Mouse (Mus musculus) bone marrow macrophage, adult 2 months (primary cell): ENCODE measurements around the gene Chrnb1. TPM values are rescaled to one million over a fixed set of nuclear protein-coding genes. Genes with fewer than 3 reads are reported as not detected.

Experiments
- H3K27ac ChIP-seq: 2 replicates; pipeline ENCODE4 v1.5.1; 2012; ENCODE audit warnings: low read depth, low read length; ENCODE audit not compliant: insufficient read depth
- H3K4me1 ChIP-seq: 2 replicates; pipeline ENCODE4 v1.6.1; 2012; ENCODE audit warnings: low read length; ENCODE audit not compliant: control insufficient read depth, insufficient read depth
- H3K4me3 ChIP-seq: 2 replicates; pipeline ENCODE4 v1.5.1; 2012; ENCODE audit warnings: mild to moderate bottlenecking, low read length, moderate library complexity; ENCODE audit not compliant: insufficient read depth
- CTCF ChIP-seq: IDR thresholded peaks from 2 replicates; pipeline ENCODE4 v1.5.1; 2012; ENCODE audit warnings: low read depth, mild to moderate bottlenecking, low read length, moderate library complexity
- POLR2A ChIP-seq: IDR thresholded peaks from 2 replicates; pipeline ENCODE4 v1.6.1; 2012; ENCODE audit warnings: mild to moderate bottlenecking, low read depth, low read length, borderline replicate concordance
- polyA plus RNA-seq: library from polyadenylated mRNA; stranded (reverse); fragments of >200 nt; gene quantifications from 2 replicates; pipeline ENCODE4 v1.2.4, GENCODE M21; 2012; ENCODE audit not compliant: missing spikeins, insufficient read depth, insufficient read length

Chrnb1 gene
- 1.0 and 1.8 TPM in 2 replicates for polyA plus RNA-seq

GRCm38 (mm10) chr11:69795168-69795982, at the start of gene Chrnb1:
TSS of gene Chrnb1 (minus strand) at chr11:69795943.
- peak within 1 kb of the TSS; percentile 28; the same call in 1 of the 2 replicates for H3K27ac ChIP-seq

GRCm38 (mm10) chr11:69838714-69839104, 43.0 kb upstream of the Chrnb1 start:
- H3K4me1 ChIP-seq: peaks cover 14% of the 10 kb centered on the region
- H3K27ac ChIP-seq: peak overlapping the region; percentile 62
- no peak for TF ChIP-seq CTCF
- no peak for TF ChIP-seq POLR2A
- peak overlapping the region; percentile 74 for H3K4me3 ChIP-seq

More at GRCm38 (mm10) chr11:69795168-69795982, at the start of gene Chrnb1:
- TF ChIP-seq CTCF (no peak), POLR2A (no peak)
- peak within 1 kb of the TSS; percentile 62 for H3K4me3 ChIP-seq
- peaks cover 37% of the 10 kb centered on the region for H3K4me1 ChIP-seq

GRCm38 (mm10) chr11:69837952-69838713, 42.4 kb upstream of the Chrnb1 start, which contains the start of gene Tmem256:
TSS of gene Tmem256 (plus strand) at chr11:69838514.
- H3K27ac ChIP-seq: peak within 1 kb of the TSS; percentile 62
- H3K4me3 ChIP-seq: peak within 1 kb of the TSS; percentile 74
- H3K4me1 ChIP-seq: peaks cover 10% of the 10 kb centered on the region
- TF ChIP-seq POLR2A (no peak), CTCF (no peak)

- H3K4me1 ChIP-seq: peaks cover 6% of the 10 kb centered on the region
- no peak for TF ChIP-seq POLR2A
- TF ChIP-seq CTCF: no peak
- peak within 1 kb of the TSS; percentile 62 for H3K27ac ChIP-seq
- H3K4me3 ChIP-seq: peak within 1 kb of the TSS; percentile 74
These were observed 41.8 kb upstream of the Chrnb1 start, which contains the start of gene Nlgn2 for GRCm38 (mm10) chr11:69837604-69837951. TSS of gene Nlgn2 (minus strand) at chr11:69837784.

GRCm38 (mm10) chr11:69836703-69837576, 41.2 kb upstream of the Chrnb1 start:
- TF ChIP-seq CTCF (no peak), POLR2A (no peak)
- Histone ChIP-seq H3K27ac (no peak overlapping the region), H3K4me3 (peak overlapping the region; percentile 60), H3K4me1 (peaks cover 5% of the 10 kb centered on the region; the same call in 1 of the 2 replicates)

GRCm38 (mm10) chr11:69835966-69836335, 40.2 kb upstream of the Chrnb1 start:
- Histone ChIP-seq H3K4me1 (peaks cover 5% of the 10 kb centered on the region; the same call in 1 of the 2 replicates), H3K4me3 (no peak overlapping the region), H3K27ac (no peak overlapping the region)
- TF ChIP-seq CTCF: no peak
- TF ChIP-seq POLR2A: no peak

GRCm38 (mm10) chr11:69835326-69835965, 39.7 kb upstream of the Chrnb1 start:
- H3K4me3 ChIP-seq: no peak overlapping the region
- H3K4me1 ChIP-seq: peaks cover 5% of the 10 kb centered on the region; the same call in 1 of the 2 replicates
- no peak for TF ChIP-seq CTCF
- H3K27ac ChIP-seq: no peak overlapping the region

GRCm38 (mm10) chr11:69834001-69834549, 38.3 kb upstream of the Chrnb1 start:
- 0 out of 2 replicates have a peak, but pooled peaks cover 2% of the 10 kb centered on the region for H3K4me1 ChIP-seq
- TF ChIP-seq POLR2A (no peak), CTCF (no peak)
- no peak overlapping the region for H3K27ac ChIP-seq
- no peak overlapping the region for H3K4me3 ChIP-seq

GRCm38 (mm10) chr11:69833554-69833953, 37.8 kb upstream of the Chrnb1 start:
- TF ChIP-seq CTCF (no peak), POLR2A (no peak)

More at GRCm38 (mm10) chr11:69833554-69833953, 37.8 kb upstream of the Chrnb1 start:
- H3K27ac ChIP-seq: no peak overlapping the region
- H3K4me1 ChIP-seq: 0 out of 2 replicates have a peak, but pooled peaks cover 2% of the 10 kb centered on the region
- H3K4me3 ChIP-seq: no peak overlapping the region
